Mouse (Mus musculus) heart, postnatal 4 days (tissue): ENCODE data around the gene 2310050C09Rik. TPM values are rescaled to one million over a fixed set of nuclear protein-coding genes. Genes with fewer than 3 reads are reported as not detected.

Experiments used
- DNase-seq: peaks from one replicate; pipeline ENCODE4 v3.0.0; 2021
- total RNA-seq, 2 experiments: library from RNA; stranded (reverse); gene quantifications; 2 replicates each; pipeline ENCODE4 v1.2.3; 2021

Gene 2310050C09Rik
- total RNA-seq, result not detected

DNA sequence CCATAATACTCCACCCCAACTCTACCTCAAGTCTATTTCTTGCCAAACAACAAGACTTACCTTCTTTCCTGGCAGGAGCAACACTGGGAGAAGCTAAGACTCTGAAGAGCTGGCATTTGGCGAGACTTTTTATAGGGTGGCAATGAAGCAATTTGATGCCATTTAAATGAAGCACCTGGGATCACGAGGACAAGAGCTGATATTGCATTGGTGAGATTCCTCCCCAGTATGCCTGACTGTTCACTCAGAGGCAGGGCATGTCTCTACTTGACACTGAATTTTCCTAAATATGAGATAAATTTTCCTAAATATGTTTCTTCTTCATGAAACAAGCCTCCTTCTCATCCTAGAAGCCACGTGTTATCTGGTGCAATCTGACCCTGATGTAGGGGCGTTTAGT is at the start of gene 2310050C09Rik:
Gene 2310050C09Rik (minus strand): TSS at position 101 of the 400 bp plus-strand sequence.
- no peak for DNase-seq

DNA sequence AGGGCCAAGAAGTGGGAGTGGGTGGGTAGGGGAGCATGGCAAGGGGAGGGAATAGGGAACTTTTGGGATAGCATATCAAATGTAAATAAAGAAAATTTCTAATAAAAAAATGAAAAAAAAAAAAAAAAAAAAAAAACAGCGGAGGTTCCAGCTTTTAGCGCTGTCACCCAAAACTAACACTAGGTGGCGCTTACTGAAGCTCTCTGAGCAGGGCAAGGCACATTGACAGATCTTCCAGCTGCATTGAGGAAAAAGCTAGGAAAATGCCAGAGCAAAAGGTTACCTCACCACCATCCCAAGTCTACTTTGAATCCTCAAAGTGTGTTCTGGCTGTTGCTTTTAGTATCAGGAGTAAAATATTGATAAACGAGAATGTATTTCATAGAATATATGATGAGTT is 37.6 kb upstream of the 2310050C09Rik start:
- DNase-seq, result peak; percentile 30

DNA sequence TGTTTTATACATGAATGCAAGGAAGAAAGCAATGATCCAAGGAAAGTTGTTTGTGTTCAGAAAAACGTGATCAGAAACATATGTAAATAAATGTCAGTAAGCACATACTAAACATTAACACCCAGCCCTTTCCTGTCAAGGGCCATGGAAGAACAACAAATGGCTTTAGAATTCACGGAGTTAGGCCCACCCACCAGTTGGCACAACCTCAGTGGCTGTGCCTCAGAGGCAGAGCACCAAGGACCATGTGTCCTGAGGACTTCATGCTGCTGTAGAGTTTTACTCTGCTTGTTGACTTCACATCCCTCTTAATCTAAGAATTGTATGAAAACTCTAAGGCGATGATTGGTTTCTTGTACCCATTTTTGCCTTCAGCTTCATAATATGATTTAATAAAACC is 35.2 kb upstream of the 2310050C09Rik start:
- no peak for DNase-seq

DNA sequence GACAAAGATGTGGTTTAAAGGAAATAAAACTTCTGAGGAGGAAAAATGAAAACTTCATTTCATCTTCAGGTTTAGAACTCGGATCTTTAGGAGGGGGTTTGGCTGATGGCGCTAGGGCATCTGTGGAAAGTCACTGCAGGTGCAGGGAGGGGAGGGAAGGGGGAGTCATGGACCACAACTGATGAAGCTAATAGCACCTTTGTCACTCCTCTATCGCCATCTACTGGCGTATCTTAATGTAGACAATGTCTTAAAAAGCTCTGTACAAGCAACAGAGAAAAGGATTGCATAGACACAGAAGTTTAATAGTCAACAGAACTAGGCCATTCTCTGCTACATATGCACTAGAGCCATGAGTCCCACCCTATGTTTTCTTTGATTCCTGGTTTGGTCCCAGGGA is 33.6 kb upstream of the 2310050C09Rik start:
- no peak for DNase-seq

DNA sequence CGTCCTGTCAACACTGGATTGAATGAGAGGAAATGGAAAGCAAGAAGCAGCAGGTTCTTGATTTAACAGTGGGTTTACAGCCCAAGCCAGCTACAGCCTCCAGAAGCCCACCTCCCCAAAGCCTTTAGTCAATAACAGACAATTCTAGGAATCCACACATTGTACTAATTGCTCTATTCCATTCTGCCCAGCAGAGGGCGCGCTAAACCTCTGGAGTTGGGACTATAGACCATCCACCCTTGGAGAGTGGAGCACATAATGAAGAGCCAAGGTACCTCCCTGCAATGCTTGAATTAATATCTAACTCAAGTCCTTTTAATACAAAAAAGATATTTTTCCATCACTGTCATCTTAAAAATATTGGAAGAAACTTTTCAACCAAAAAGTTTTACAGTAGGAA is 33.0 kb upstream of the 2310050C09Rik start:
- peak; percentile 40 for DNase-seq

DNA sequence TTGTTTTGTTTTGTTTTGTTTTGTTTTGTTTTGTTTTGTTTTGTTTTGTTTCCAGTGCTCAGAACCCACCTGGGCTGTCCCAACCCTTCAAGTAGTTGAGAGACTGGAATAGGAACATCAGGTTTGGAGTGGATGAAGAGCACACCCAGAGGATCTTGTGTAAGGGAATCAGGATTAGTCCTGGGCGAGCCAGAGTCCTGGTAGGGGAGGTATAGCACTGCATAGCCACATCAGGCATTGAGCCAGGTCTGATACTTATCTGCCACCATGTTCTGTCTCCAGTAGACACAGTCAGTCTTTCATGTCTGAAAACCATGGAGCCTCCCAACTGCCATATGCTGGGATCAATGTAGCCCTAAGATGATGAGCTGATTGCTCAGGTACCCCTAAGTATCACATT is 24.5 kb upstream of the 2310050C09Rik start:
- no peak for DNase-seq

DNA sequence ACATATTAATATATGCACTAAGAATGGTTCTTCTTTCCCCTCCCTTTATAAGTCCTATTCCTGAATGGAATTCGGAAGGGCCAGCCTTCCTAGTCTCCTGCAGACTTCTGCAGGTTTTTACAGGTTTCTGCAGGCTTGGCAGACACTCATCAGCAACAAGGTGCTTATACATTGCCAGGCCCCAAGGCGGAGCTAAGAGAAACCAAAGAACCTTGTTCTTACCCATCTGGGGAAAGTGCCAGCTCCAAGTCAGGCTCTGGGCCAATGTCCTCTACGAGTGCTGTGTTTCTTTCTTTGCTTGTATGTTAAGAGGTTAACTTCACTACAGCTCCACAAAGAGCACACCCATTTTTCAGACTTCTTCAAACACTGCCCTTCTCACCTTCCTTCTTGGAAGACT is 24.0 kb upstream of the 2310050C09Rik start:
- DNase-seq, result no peak

DNA sequence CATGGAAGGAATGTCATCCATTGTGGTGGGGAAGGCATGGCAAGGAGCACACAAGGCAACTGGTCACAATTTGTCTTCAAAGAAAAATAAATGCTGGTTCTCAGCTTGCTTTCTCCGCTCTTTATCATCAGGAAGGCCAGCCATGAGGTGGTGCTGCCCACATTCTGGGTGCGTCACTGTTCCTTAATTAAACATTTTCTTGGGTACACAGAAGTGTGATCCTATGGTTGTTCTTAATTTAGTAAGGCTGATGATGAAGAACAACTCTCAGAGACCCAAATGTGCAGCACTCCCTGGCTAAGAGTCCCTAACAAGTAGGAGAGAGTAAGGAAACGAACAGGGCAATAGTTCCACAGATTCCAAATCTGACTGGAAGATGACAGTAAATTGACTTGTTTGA is 4.2 kb upstream of the 2310050C09Rik start:
- DNase-seq, result no peak

DNA sequence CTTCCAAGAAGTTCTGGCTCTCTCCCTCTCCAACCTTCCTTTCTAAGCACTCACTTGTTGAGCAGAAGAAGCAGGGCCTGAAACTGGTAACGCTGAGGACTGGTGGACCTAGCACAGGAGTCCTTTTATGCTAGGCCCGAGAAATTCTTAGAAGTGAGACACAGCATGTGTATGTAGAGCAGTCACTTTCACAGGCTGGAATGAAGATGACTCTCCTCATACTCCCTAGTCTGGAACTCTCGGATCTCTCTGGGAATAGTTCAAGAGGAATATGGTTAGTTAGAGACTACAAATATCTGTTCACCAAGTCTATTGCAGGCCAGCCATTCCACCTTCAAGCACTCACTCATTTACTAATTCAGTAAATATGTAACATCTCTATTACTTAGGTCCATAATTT is 18.8 kb downstream of the 2310050C09Rik start, which contains the start of gene Lce1l:
Gene Lce1l (minus strand): TSS at position 101 of the 400 bp plus-strand sequence.
- DNase-seq, result no peak

GRCm38 (mm10) chr3:92827108-92827507 is 42.9 kb downstream of the 2310050C09Rik start, which contains the start of gene Kprp:
Gene Kprp (minus strand): TSS chr3:92827247.
- DNase-seq, result no peak

GRCm38 (mm10) chr3:92825808-92826207 is 44.2 kb downstream of the 2310050C09Rik start:
- no peak for DNase-seq

Other genes with a start within 250 kb of the 2310050C09Rik start
- gene Lce6a, start 248.6 kb downstream of the 2310050C09Rik start, total RNA-seq, result not detected
- not detected for gene Lce1a1, start 221.9 kb downstream of the 2310050C09Rik start, total RNA-seq
- gene Lce1b, start 213.3 kb downstream of the 2310050C09Rik start, total RNA-seq, result not detected
- gene Lce1a2, start 199.9 kb downstream of the 2310050C09Rik start, total RNA-seq, result not detected
- not detected for gene Lce1c, start 191.0 kb downstream of the 2310050C09Rik start, total RNA-seq
- not detected for gene Lce1d, start 183.0 kb downstream of the 2310050C09Rik start, total RNA-seq
- not detected for gene Lce1e, start 161.1 kb downstream of the 2310050C09Rik start, total RNA-seq
- not detected for gene Lce1f, start 149.9 kb downstream of the 2310050C09Rik start, total RNA-seq
- gene Gm38119, start 131.1 kb downstream of the 2310050C09Rik start, total RNA-seq, result not detected
- gene Lce1g, start 117.9 kb downstream of the 2310050C09Rik start, total RNA-seq, result not detected
- gene Lce1h, start 105.2 kb downstream of the 2310050C09Rik start, total RNA-seq, result not detected
- not detected for gene Lce1i, start 91.3 kb downstream of the 2310050C09Rik start, total RNA-seq
- not detected for gene Lce1j, start 79.7 kb downstream of the 2310050C09Rik start, total RNA-seq
- not detected for gene Lce1k, start 62.3 kb downstream of the 2310050C09Rik start, total RNA-seq
- gene Kprp, start 43.0 kb downstream of the 2310050C09Rik start, total RNA-seq, result not detected
- gene Lce1l, start 18.9 kb downstream of the 2310050C09Rik start, total RNA-seq, result not detected
- gene Lce3a, start 56.0 kb upstream of the 2310050C09Rik start, total RNA-seq, result not detected
- not detected for gene Lce3b, start 62.8 kb upstream of the 2310050C09Rik start, total RNA-seq
- gene Lce3c, start 74.3 kb upstream of the 2310050C09Rik start, total RNA-seq, result not detected
- not detected for gene Lce3d, start 87.2 kb upstream of the 2310050C09Rik start, total RNA-seq
- gene Lce3e, start 96.8 kb upstream of the 2310050C09Rik start, total RNA-seq, result not detected
- not detected for gene Lce3f, start 122.0 kb upstream of the 2310050C09Rik start, total RNA-seq
- not detected for gene Crct1, start 145.5 kb upstream of the 2310050C09Rik start, total RNA-seq
- gene Lce1m, start 148.8 kb upstream of the 2310050C09Rik start, total RNA-seq, result not detected
- not detected for gene Gm4858, start 198.6 kb upstream of the 2310050C09Rik start, total RNA-seq